Mouse (Mus musculus) midbrain, postnatal 0 days (tissue): ENCODE results near the gene Cdc6. TPM values are rescaled to one million over a fixed set of nuclear protein-coding genes. Genes with fewer than 3 reads are reported as not detected.
"Not testable (repeated sequence)": the region's sequence is repeated elsewhere in the genome, so short reads cannot be mapped to it uniquely, and the experiment has no call there.

Source experiments
- ATAC-seq: fragments of 200-750 bp; cut with Nextera tagmentation; 2 replicates; pipeline ENCODE4 v1.8.0; 2017; ENCODE audit warnings: moderate number of reproducible peaks, mild to moderate bottlenecking, moderate TSS enrichment, moderate library complexity; ENCODE audit not compliant: low FRiP score
- DNase-seq: peaks from one replicate; pipeline ENCODE4 v3.0.0-alpha.2; 2015; ENCODE audit warnings: low spot score
- H3K27ac ChIP-seq: fragments of 300-500 bp; sonication (generic); 2 replicates; pipeline ENCODE4 v1.5.1; 2014; ENCODE audit warnings: low read depth, mild to moderate bottlenecking, low read length, mixed read lengths
- H3K27me3 ChIP-seq: fragments of 300-500 bp; sonication (generic); 2 replicates; pipeline ENCODE4 v1.6.1; 2014; ENCODE audit warnings: low read length, control low read depth, mixed read lengths; ENCODE audit not compliant: insufficient read depth
- H3K36me3 ChIP-seq: fragments of 300-500 bp; sonication (generic); 2 replicates; pipeline ENCODE4 v1.6.1; 2014; ENCODE audit warnings: low read length, control low read depth, mixed read lengths; ENCODE audit not compliant: insufficient read depth
- H3K4me1 ChIP-seq: fragments of 300-500 bp; sonication (generic); 2 replicates; pipeline ENCODE4 v1.6.1; 2014; ENCODE audit warnings: mild to moderate bottlenecking, control low read depth, antibody characterized with exemption, low read length, mixed read lengths; ENCODE audit not compliant: insufficient read depth
- H3K4me2 ChIP-seq: fragments of 300-500 bp; sonication (generic); 2 replicates; pipeline ENCODE4 v1.6.1; 2014; ENCODE audit warnings: low read depth, mild to moderate bottlenecking, low read length, mixed read lengths; ENCODE audit not compliant: poor library complexity, severe bottlenecking
- H3K4me3 ChIP-seq: fragments of 300-500 bp; sonication (generic); 2 replicates; pipeline ENCODE4 v1.5.1; 2014; ENCODE audit warnings: low read depth, mild to moderate bottlenecking, low read length, moderate library complexity
- H3K9ac ChIP-seq: fragments of 300-500 bp; sonication (generic); replicated peaks from 2 replicates; pipeline ENCODE4 v1.6.1; 2014; ENCODE audit warnings: mild to moderate bottlenecking, low read length, moderate library complexity, mixed read lengths; ENCODE audit not compliant: poor library complexity, severe bottlenecking
- H3K9me3 ChIP-seq: fragments of 300-500 bp; sonication (generic); 2 replicates; pipeline ENCODE4 v1.6.1; 2016; ENCODE audit warnings: low read length, control low read depth
- CTCF ChIP-seq: IDR thresholded peaks from 2 replicates; pipeline ENCODE4 v1.5.1; 2016; ENCODE audit warnings: antibody characterized with exemption, mild to moderate bottlenecking
- WGBS: fragments of 180-500 bp; shearing (Covaris S2); extraction: QIAGEN DNeasy Blood & Tissue Kit; methylation state at CpG from one replicate; pipeline ENCODE4 v1.1.7; 2014; 5-methylcytosine and 5-hydroxymethylcytosine counted together
- polyA plus RNA-seq: library from polyadenylated mRNA; unstranded; fragments of >200 nt; fragmentation: Nextera tagmentation; extraction: Ambion mirVana; gene quantifications from 2 replicates; pipeline ENCODE4 v1.2.1, GENCODE M21; 2015
- total RNA-seq: library from RNA; depleted of rRNA; stranded (reverse); fragments of >200 nt; gene quantifications from 2 replicates; pipeline ENCODE4 v1.2.3, GENCODE M21; 2014

Cdc6 gene
- total and polyA plus RNA-seq, 2 experiments from 2014 or later, result 0.44 to 0.52 TPM

DNA sequence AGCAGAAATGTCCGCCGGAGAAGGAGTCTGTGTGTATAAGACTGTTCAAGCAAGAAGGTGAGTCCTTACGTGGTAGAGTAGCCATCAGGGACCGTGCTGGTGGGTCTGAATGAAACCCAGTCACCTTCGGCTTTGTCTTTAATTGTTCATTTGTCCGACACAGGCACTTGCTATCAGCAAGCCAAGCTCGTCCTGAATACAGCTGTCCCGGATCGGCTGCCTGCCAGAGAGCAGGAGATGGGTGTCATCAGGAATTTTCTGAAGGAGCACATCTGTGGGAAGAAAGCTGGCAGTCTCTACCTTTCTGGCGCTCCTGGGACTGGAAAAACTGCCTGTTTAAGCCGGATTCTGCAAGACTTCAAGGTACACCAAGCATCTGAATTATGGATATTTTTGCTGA is 2.8 kb downstream of the Cdc6 start:
- H3K9ac ChIP-seq, result no peak overlapping the region
- H3K9me3 ChIP-seq, result no peaks in the 10 kb centered on the region
- no peaks in the 10 kb centered on the region for H3K36me3 ChIP-seq
- TF ChIP-seq CTCF, result no peak
- WGBS, result 94% methylated on average over 11 of the region's 11 CpGs
- no peak overlapping the region for H3K4me3 ChIP-seq
- no peak for ATAC-seq
- no peaks in the 10 kb centered on the region for H3K27me3 ChIP-seq
- no peak overlapping the region for H3K27ac ChIP-seq
- no peaks in the 10 kb centered on the region for H3K4me1 ChIP-seq
- DNase-seq, result no peak
- H3K4me2 ChIP-seq, result no peak overlapping the region

DNA sequence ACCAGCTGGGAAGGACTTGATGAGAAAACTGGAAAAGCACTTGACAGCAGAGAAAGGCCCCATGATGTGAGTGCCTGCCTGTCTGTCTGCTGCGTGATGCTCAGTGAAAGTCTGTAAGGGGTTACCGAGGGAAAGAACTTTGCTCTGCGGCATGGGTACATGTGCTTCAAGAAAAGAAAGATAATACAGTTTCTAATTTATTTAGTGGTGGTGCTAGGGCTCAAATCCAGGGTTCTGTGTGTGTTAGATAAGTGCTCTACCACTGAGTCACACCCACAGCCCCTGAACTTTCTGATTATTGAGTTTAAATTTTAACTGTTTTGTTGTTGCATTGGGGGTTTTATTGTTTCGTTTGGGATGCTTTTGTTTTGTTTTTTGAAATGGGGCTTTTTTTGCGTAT is 3.9 kb downstream of the Cdc6 start:
- Histone ChIP-seq H3K4me3 (no peak overlapping the region), H3K36me3 (no peaks in the 10 kb centered on the region), H3K4me2 (no peak overlapping the region), H3K27ac (no peak overlapping the region), H3K9ac (no peak overlapping the region), H3K9me3 (no peaks in the 10 kb centered on the region), H3K27me3 (no peaks in the 10 kb centered on the region), H3K4me1 (no peaks in the 10 kb centered on the region)
- WGBS, result 91% methylated on average over 5 of the region's 5 CpGs
- no peak for DNase-seq
- no peak for ATAC-seq
- TF ChIP-seq CTCF, result no peak

DNA sequence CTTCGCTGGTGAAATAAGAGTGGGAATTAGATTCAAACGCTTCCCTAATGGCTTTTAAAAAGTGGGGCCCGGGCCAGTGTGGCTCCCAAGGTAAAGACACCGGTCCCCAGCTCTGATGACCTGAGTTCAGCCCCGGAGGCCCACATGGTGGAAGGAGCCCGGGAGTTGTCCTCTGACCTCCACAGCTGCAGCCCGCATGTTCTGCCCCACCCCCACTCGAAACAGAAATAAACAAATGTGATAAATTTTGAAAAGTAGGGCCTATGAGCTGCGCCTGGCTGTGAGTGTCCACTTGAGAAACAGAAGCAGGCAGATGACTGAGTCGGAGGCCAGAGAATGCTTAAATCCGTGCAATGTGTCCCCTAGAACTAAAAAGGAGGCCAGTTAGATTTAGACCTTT is 6.6 kb downstream of the Cdc6 start:
- 85% methylated on average over 11 of the region's 11 CpGs for WGBS

DNA sequence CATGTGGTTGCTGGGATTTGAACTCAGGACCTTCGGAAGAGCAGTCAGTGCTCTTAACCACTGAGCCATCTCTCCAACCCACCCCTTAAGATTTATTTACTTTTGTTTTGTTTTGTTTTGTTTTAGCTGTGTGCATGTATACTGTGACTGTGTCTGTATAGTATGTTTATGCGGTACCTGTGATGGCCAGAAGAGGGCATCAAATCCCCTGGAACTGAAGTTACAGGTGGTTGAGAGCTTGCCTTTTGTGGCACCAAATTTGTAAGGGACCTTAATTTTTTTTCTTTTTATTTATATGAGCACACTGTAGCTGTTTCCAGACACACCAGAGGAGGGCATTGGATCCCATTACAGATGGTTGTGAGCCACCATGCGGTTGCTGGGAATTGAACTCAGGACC is 8.8 kb downstream of the Cdc6 start:
- not testable (repeated sequence) for ATAC-seq, H3K27me3 ChIP-seq, DNase-seq, H3K9me3 ChIP-seq, H3K27ac ChIP-seq, H3K4me1 ChIP-seq, H3K4me3 ChIP-seq, H3K36me3 ChIP-seq, H3K9ac ChIP-seq, H3K4me2 ChIP-seq
- 93% methylated on average over 3 of the region's 3 CpGs for WGBS
- TF ChIP-seq CTCF, result peak; percentile 61

More for the DNA sequence above, 6.6 kb downstream of the Cdc6 start:
- Histone ChIP-seq H3K4me1 (no peaks in the 10 kb centered on the region), H3K27me3 (no peaks in the 10 kb centered on the region), H3K4me3 (no peak overlapping the region), H3K9ac (no peak overlapping the region), H3K36me3 (no peaks in the 10 kb centered on the region), H3K9me3 (no peaks in the 10 kb centered on the region), H3K27ac (no peak overlapping the region), H3K4me2 (no peak overlapping the region)
- TF ChIP-seq CTCF, result no peak
- no peak for ATAC-seq
- DNase-seq, result no peak

DNA sequence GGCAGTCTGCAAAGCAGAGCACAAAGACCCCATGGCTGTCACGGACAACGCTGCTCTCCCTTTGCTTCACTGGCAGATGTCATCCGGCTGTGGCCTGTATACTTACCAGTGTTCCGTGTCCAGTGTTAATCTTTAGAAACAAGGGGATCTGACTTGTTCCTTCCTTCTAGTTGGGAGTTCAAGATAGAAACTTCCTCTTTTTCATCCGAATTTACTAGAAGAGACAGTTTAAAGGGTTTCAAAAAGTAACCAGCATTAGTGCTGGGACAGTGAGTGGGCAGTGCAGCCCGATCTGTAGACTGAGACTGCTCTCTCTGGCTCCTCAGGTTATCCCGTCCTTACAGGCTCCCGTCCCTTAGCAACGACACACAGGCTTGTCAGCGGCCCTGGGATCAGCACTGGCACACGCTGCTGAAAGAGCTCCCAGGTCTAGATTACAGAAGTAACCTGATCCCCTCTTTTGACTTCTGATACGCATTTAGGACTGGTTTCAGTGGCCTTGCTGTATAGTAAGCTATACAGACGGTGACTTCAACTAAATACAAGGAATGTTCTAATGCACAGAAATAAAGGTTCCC is 9.9 kb downstream of the Cdc6 start:
- H3K27me3 ChIP-seq, result no peaks in the 10 kb centered on the region
- H3K27ac ChIP-seq, result no peak overlapping the region
- H3K36me3 ChIP-seq, result no peaks in the 10 kb centered on the region
- H3K4me3 ChIP-seq, result no peak overlapping the region
- WGBS, result 72% methylated on average over 13 of the region's 13 CpGs
- no peak overlapping the region for H3K4me2 ChIP-seq
- TF ChIP-seq CTCF, result no peak
- ATAC-seq, result no peak
- H3K4me1 ChIP-seq, result no peaks in the 10 kb centered on the region
- no peak overlapping the region for H3K9ac ChIP-seq
- no peak for DNase-seq
- H3K9me3 ChIP-seq, result no peaks in the 10 kb centered on the region

DNA sequence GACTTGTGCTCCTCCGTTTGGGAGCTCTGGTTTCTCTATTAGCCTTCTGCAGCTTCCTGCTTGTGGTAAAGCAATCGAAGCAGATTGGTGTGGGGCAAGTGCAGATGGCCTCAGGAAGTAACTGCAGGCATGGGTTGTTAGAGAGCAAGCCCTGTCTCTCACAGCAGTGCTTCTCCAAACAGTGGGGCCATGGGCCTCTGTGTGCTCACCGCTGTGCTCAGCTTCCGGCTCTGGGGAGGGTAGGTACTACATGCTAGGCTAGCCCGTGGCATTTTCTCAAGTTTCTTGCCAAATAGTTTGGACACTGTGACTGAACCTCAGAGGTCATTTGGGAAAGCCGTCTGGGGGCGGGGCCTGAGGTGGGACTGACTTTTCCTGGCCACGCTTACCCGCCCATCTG is 10.6 kb downstream of the Cdc6 start:
- no peak for ATAC-seq
- H3K27me3 ChIP-seq, result no peaks in the 10 kb centered on the region
- no peaks in the 10 kb centered on the region for H3K9me3 ChIP-seq
- no peaks in the 10 kb centered on the region for H3K36me3 ChIP-seq
- no peak overlapping the region for H3K9ac ChIP-seq
- no peak overlapping the region for H3K27ac ChIP-seq
- 83% methylated on average over 9 of the region's 9 CpGs for WGBS
- TF ChIP-seq CTCF, result no peak
- no peak overlapping the region for H3K4me2 ChIP-seq
- DNase-seq, result no peak
- no peaks in the 10 kb centered on the region for H3K4me1 ChIP-seq
- H3K4me3 ChIP-seq, result no peak overlapping the region
